Mouse (Mus musculus): ENCODE measurements around the gene Tmem136. TPM values are rescaled to one million over a fixed set of nuclear protein-coding genes. Genes with fewer than 3 reads are reported as not detected.

The Tmem136 gene
- polyA plus RNA-seq, 1 experiment from 2014 or later: 9.7 TPM

GRCm38 (mm10) chr9:43114833-43115232 lies 1.5 kb downstream of the Tmem136 start:
- Histone ChIP-seq H3K27me3 (ENCODE audit: control insufficient read depth, insufficient read depth, low read length) (no peaks in the 10 kb centered on the region), H3K4me3 (ENCODE audit: low read length) (no peak overlapping the region), H3K27ac (ENCODE audit: low read depth, low read length) (no peak overlapping the region), H3K9ac (ENCODE audit: low read depth, low read length) (no peak overlapping the region), H3K4me1 (ENCODE audit: control insufficient read depth, insufficient read depth, low read length) (peaks cover 6% of the 10 kb centered on the region; the same call in 1 of the 2 replicates), H3K36me3 (ENCODE audit: control insufficient read depth, insufficient read depth, low read length) (peaks cover 14% of the 10 kb centered on the region; the same call in 1 of the 2 replicates), H3K4me2 (replicated peaks; ENCODE audit: low read depth, low read length) (no peak overlapping the region), H3K9me3 (ENCODE audit: control insufficient read depth, low read length) (no peaks in the 10 kb centered on the region)
- WGBS: 77% methylated on average over 4 of the region's 4 CpGs
- no peak for ATAC-seq (ENCODE audit: low FRiP score, low TSS enrichment)

- no peak for ATAC-seq (ENCODE audit: low FRiP score, low TSS enrichment)
- H3K4me1 ChIP-seq (ENCODE audit: control insufficient read depth, insufficient read depth, low read length): peaks cover 8% of the 10 kb centered on the region; the same call in 1 of the 2 replicates
- H3K27ac ChIP-seq (ENCODE audit: low read depth, low read length): no peak overlapping the region
- no peaks in the 10 kb centered on the region for H3K9me3 ChIP-seq (ENCODE audit: control insufficient read depth, low read length)
- WGBS: 87% methylated on average over 8 of the region's 8 CpGs
- H3K27me3 ChIP-seq (ENCODE audit: control insufficient read depth, insufficient read depth, low read length): no peaks in the 10 kb centered on the region
- no peak overlapping the region for H3K4me3 ChIP-seq (ENCODE audit: low read length)
- H3K9ac ChIP-seq (ENCODE audit: low read depth, low read length): no peak overlapping the region
- no peak overlapping the region for H3K4me2 ChIP-seq (replicated peaks; ENCODE audit: low read depth, low read length)
- H3K36me3 ChIP-seq (ENCODE audit: control insufficient read depth, insufficient read depth, low read length): peaks cover 14% of the 10 kb centered on the region; the same call in 1 of the 2 replicates
Measured at GRCm38 (mm10) chr9:43110286-43110980, 5.9 kb downstream of the Tmem136 start.

GRCm38 (mm10) chr9:43109125-43109524 lies 7.2 kb downstream of the Tmem136 start:
- Histone ChIP-seq H3K27me3 (ENCODE audit: control insufficient read depth, insufficient read depth, low read length) (no peaks in the 10 kb centered on the region), H3K27ac (ENCODE audit: low read depth, low read length) (no peak overlapping the region), H3K4me1 (ENCODE audit: control insufficient read depth, insufficient read depth, low read length) (peaks cover 6% of the 10 kb centered on the region; the same call in 1 of the 2 replicates), H3K4me2 (replicated peaks; ENCODE audit: low read depth, low read length) (no peak overlapping the region), H3K36me3 (ENCODE audit: control insufficient read depth, insufficient read depth, low read length) (peaks cover 14% of the 10 kb centered on the region; the same call in 1 of the 2 replicates), H3K9me3 (ENCODE audit: control insufficient read depth, low read length) (no peaks in the 10 kb centered on the region), H3K4me3 (ENCODE audit: low read length) (no peak overlapping the region), H3K9ac (ENCODE audit: low read depth, low read length) (no peak overlapping the region)
- no peak for ATAC-seq (ENCODE audit: low FRiP score, low TSS enrichment)
- WGBS: 90% methylated on average over 7 of the region's 7 CpGs

GRCm38 (mm10) chr9:43108721-43109120 lies 7.6 kb downstream of the Tmem136 start:
- Histone ChIP-seq H3K9me3 (ENCODE audit: control insufficient read depth, low read length) (no peaks in the 10 kb centered on the region), H3K4me2 (replicated peaks; ENCODE audit: low read depth, low read length) (no peak overlapping the region), H3K4me1 (ENCODE audit: control insufficient read depth, insufficient read depth, low read length) (peaks cover 10% of the 10 kb centered on the region), H3K4me3 (ENCODE audit: low read length) (no peak overlapping the region), H3K27me3 (ENCODE audit: control insufficient read depth, insufficient read depth, low read length) (no peaks in the 10 kb centered on the region), H3K36me3 (ENCODE audit: control insufficient read depth, insufficient read depth, low read length) (peaks cover 14% of the 10 kb centered on the region; the same call in 1 of the 2 replicates), H3K9ac (ENCODE audit: low read depth, low read length) (no peak overlapping the region), H3K27ac (ENCODE audit: low read depth, low read length) (no peak overlapping the region)
- no peak for ATAC-seq (ENCODE audit: low FRiP score, low TSS enrichment)
- WGBS: 91% methylated on average over 3 of the region's 3 CpGs

GRCm38 (mm10) chr9:43108081-43108480 lies 8.3 kb downstream of the Tmem136 start:
- Histone ChIP-seq H3K36me3 (ENCODE audit: control insufficient read depth, insufficient read depth, low read length) (peaks cover 14% of the 10 kb centered on the region; the same call in 1 of the 2 replicates), H3K4me2 (replicated peaks; ENCODE audit: low read depth, low read length) (no peak overlapping the region), H3K4me1 (ENCODE audit: control insufficient read depth, insufficient read depth, low read length) (peaks cover 17% of the 10 kb centered on the region), H3K4me3 (ENCODE audit: low read length) (no peak overlapping the region), H3K27ac (ENCODE audit: low read depth, low read length) (no peak overlapping the region), H3K9ac (ENCODE audit: low read depth, low read length) (no peak overlapping the region), H3K9me3 (ENCODE audit: control insufficient read depth, low read length) (no peaks in the 10 kb centered on the region), H3K27me3 (ENCODE audit: control insufficient read depth, insufficient read depth, low read length) (no peaks in the 10 kb centered on the region)
- ATAC-seq (ENCODE audit: low FRiP score, low TSS enrichment): no peak
- 81% methylated on average over 1 of the region's 1 CpGs for WGBS

- Histone ChIP-seq H3K4me1 (ENCODE audit: control insufficient read depth, insufficient read depth, low read length) (peaks cover 20% of the 10 kb centered on the region), H3K27ac (ENCODE audit: low read depth, low read length) (no peak overlapping the region), H3K4me3 (ENCODE audit: low read length) (no peak overlapping the region), H3K9me3 (ENCODE audit: control insufficient read depth, low read length) (no peaks in the 10 kb centered on the region), H3K4me2 (replicated peaks; ENCODE audit: low read depth, low read length) (no peak overlapping the region), H3K9ac (ENCODE audit: low read depth, low read length) (no peak overlapping the region), H3K27me3 (ENCODE audit: control insufficient read depth, insufficient read depth, low read length) (no peaks in the 10 kb centered on the region), H3K36me3 (ENCODE audit: control insufficient read depth, insufficient read depth, low read length) (peaks cover 14% of the 10 kb centered on the region; the same call in 1 of the 2 replicates)
- ATAC-seq (ENCODE audit: low FRiP score, low TSS enrichment): no peak
- 58% methylated on average over 5 of the region's 5 CpGs for WGBS
Measured at GRCm38 (mm10) chr9:43107555-43107954, 8.8 kb downstream of the Tmem136 start.

- H3K27me3 ChIP-seq (ENCODE audit: control insufficient read depth, insufficient read depth, low read length): no peaks in the 10 kb centered on the region
- H3K9ac ChIP-seq (ENCODE audit: low read depth, low read length): peak within 1 kb of the TSS; percentile 96
- ATAC-seq (ENCODE audit: low FRiP score, low TSS enrichment): no peak
- peak within 1 kb of the TSS; percentile 73 for H3K4me2 ChIP-seq (replicated peaks; ENCODE audit: low read depth, low read length)
- H3K4me3 ChIP-seq (ENCODE audit: low read length): peak within 1 kb of the TSS; percentile 94
- H3K36me3 ChIP-seq (ENCODE audit: control insufficient read depth, insufficient read depth, low read length): peaks cover 14% of the 10 kb centered on the region; the same call in 1 of the 2 replicates
- WGBS: 27% methylated on average over 10 of the region's 10 CpGs
- H3K4me1 ChIP-seq (ENCODE audit: control insufficient read depth, insufficient read depth, low read length): peaks cover 24% of the 10 kb centered on the region
- no peaks in the 10 kb centered on the region for H3K9me3 ChIP-seq (ENCODE audit: control insufficient read depth, low read length)
- peak within 1 kb of the TSS; percentile 91 for H3K27ac ChIP-seq (ENCODE audit: low read depth, low read length)
Measured at GRCm38 (mm10) chr9:43107187-43107517, 9.2 kb downstream of the Tmem136 start, which contains the start of gene Arhgef12. Arhgef12 (minus strand) TSS chr9:43107239.

- Histone ChIP-seq H3K4me2 (replicated peaks; ENCODE audit: low read depth, low read length) (peak overlapping the region; percentile 73), H3K27me3 (ENCODE audit: control insufficient read depth, insufficient read depth, low read length) (no peaks in the 10 kb centered on the region), H3K9ac (ENCODE audit: low read depth, low read length) (peak overlapping the region; percentile 96), H3K27ac (ENCODE audit: low read depth, low read length) (peak overlapping the region; percentile 91), H3K4me1 (ENCODE audit: control insufficient read depth, insufficient read depth, low read length) (peaks cover 27% of the 10 kb centered on the region), H3K9me3 (ENCODE audit: control insufficient read depth, low read length) (no peaks in the 10 kb centered on the region), H3K36me3 (ENCODE audit: control insufficient read depth, insufficient read depth, low read length) (peaks cover 11% of the 10 kb centered on the region; the same call in 1 of the 2 replicates), H3K4me3 (ENCODE audit: low read length) (peak overlapping the region; percentile 94)
- 18% methylated on average over 22 of the region's 22 CpGs for WGBS
- peak; percentile 46; the same call in 1 of the 2 replicates for ATAC-seq (ENCODE audit: low FRiP score, low TSS enrichment)
Measured at GRCm38 (mm10) chr9:43106426-43107186, 9.8 kb downstream of the Tmem136 start.
